Mouse (Mus musculus) erythroblast, embryonic 14.5 days (primary cell): ENCODE measurements around the gene Trim2.

Experiments
- GATA1 ChIP-seq: IDR thresholded peaks from 2 replicates; pipeline ENCODE4 v1.6.1; 2012; ENCODE audit warnings: low read length, inconsistent platforms, mixed read lengths
- TAL1 ChIP-seq: IDR thresholded peaks from 3 replicates; pipeline ENCODE4 v1.6.1; 2012; ENCODE audit warnings: low read length, inconsistent platforms, mixed read lengths

- no peak for TF ChIP-seq GATA1
- no peak for TF ChIP-seq TAL1
Observed at GRCm38 (mm10) chr3:84214501-84214900, 92.2 kb downstream of the Trim2 start.
